Mouse (Mus musculus) CD8-positive naive resting alpha-beta T cell, adult 2 months (primary cell): ENCODE results near the gene Npm3.

Experiments used
- DNase-seq, 2 experiments: peaks; one replicate each; pipeline ENCODE4 v3.0.0; 2022; ENCODE audit warnings: low read depth in 2 of 2, low spot score in 2 of 2

Npm3 gene

GRCm38 (mm10) chr19:45749243-45750043, at the start of gene Npm3:
Gene Npm3 (minus strand): TSS chr19:45749591.
- DNase-seq = peak; percentile 77 to 86

GRCm38 (mm10) chr19:45796879-45797278, 47.5 kb upstream of the Npm3 start:
- DNase-seq = peak in 1 of 2 experiments; percentile 41

- peak; percentile 77 to 85 for DNase-seq
Measured at GRCm38 (mm10) chr19:45796061-45796556, 46.7 kb upstream of the Npm3 start.

- DNase-seq = no peak
Measured at GRCm38 (mm10) chr19:45795406-45795944, 46.1 kb upstream of the Npm3 start.

GRCm38 (mm10) chr19:45794718-45795117, 45.3 kb upstream of the Npm3 start:
- no peak for DNase-seq

GRCm38 (mm10) chr19:45792404-45792803, 43.0 kb upstream of the Npm3 start:
- no peak for DNase-seq

GRCm38 (mm10) chr19:45789888-45790874, 40.8 kb upstream of the Npm3 start:
- DNase-seq = no peak

- DNase-seq = no peak
Measured at GRCm38 (mm10) chr19:45789365-45789764, 40.0 kb upstream of the Npm3 start.

GRCm38 (mm10) chr19:45788337-45788736, 38.9 kb upstream of the Npm3 start:
- no peak for DNase-seq

GRCm38 (mm10) chr19:45787450-45787849, 38.1 kb upstream of the Npm3 start:
- DNase-seq = no peak

GRCm38 (mm10) chr19:45785470-45785869, 36.1 kb upstream of the Npm3 start:
- DNase-seq = no peak

GRCm38 (mm10) chr19:45783933-45784576, 34.7 kb upstream of the Npm3 start:
- DNase-seq = no peak

GRCm38 (mm10) chr19:45783181-45783932, 34.0 kb upstream of the Npm3 start, which contains the start of gene Mgea5:
Gene Mgea5 (minus strand): TSS chr19:45783837.
- DNase-seq = peak; percentile 97 to 98

- peak; percentile 52 to 56 for DNase-seq
Measured at GRCm38 (mm10) chr19:45782315-45783001, 33.1 kb upstream of the Npm3 start.

- DNase-seq = no peak
Measured at GRCm38 (mm10) chr19:45781676-45782075, 32.3 kb upstream of the Npm3 start.

- peak in 1 of 2 experiments; percentile 27 for DNase-seq
Measured at GRCm38 (mm10) chr19:45780350-45780915, 31.0 kb upstream of the Npm3 start.

- DNase-seq = no peak
Measured at GRCm38 (mm10) chr19:45775486-45775885, 26.1 kb upstream of the Npm3 start.

- no peak for DNase-seq
Measured at GRCm38 (mm10) chr19:45771501-45771900, 22.1 kb upstream of the Npm3 start.

GRCm38 (mm10) chr19:45760810-45761209, 11.4 kb upstream of the Npm3 start:
- no peak for DNase-seq
